8 mouse cellular contexts compared by ENCODE assay signal in genomic region chr3:107278479-107279269, GRCm38 (mm10). TPM values are rescaled to one million over a fixed set of nuclear protein-coding genes. Genes with fewer than 3 reads are reported as not detected.
DNase-seq lines count a peak whose midpoint lies in the region; ATAC-seq and TF ChIP-seq lines count a peak whose summit lies in the region.

Gene Lamtor5, plus strand, starts transcription at chr3:107278858.

- peak within 1 kb of the TSS; percentile 83 for H3K4me3 ChIP-seq in cortical plate, adult 2 months (ENCODE audit: insufficient read depth, low read length)

- peak; percentile 61 for TF ChIP-seq POLR2A in cortical plate, adult 2 months (IDR thresholded peaks at IDR 0.05; ENCODE audit: extremely low read depth, insufficient read depth, low read length)

- peak; percentile 88 for DNase-seq in gastrocnemius, postnatal 10 days
- DNase-seq in induced T-regulatory cell, adult 2 months (ENCODE audit: low read depth) = peak; percentile 93
- DNase-seq in left cerebral cortex, adult 9 months (ENCODE audit: low spot score in 2 of 2) = peak; percentile 77 to 94
- peak; percentile 89 for DNase-seq in right cerebral cortex, postnatal 14 days
- peak; percentile 88 to 90 for DNase-seq in urinary bladder, postnatal 36 days (ENCODE audit: low spot score in 2 of 2)

- no peak for TF ChIP-seq CTCF in cortical plate, adult 2 months (IDR thresholded peaks at IDR 0.05; ENCODE audit: extremely low read depth, insufficient read depth, low read length)

- no peak within 1 kb of the TSS for H3K27ac ChIP-seq in cortical plate, adult 2 months (ENCODE audit: insufficient read depth, low read length)

- no peaks in the 10 kb centered on the region for H3K4me1 ChIP-seq in cortical plate, adult 2 months (ENCODE audit: control insufficient read depth, insufficient read depth, low read length)

- ATAC-seq in activated CD4-positive, CD25-positive, alpha-beta regulatory T cell, adult 4 months = peak; percentile 77
- peak; percentile 90 for ATAC-seq in megakaryocyte progenitor cell, adult 5-6 weeks (replicated peaks; ENCODE audit: poor library complexity)

RNA-seq across cellular contexts. Expression of gene Lamtor5, which starts in this region (rescaled TPM):
- polyA plus RNA-seq in activated CD4-positive, CD25-positive, alpha-beta regulatory T cell, adult 4 months (2017; shearing (Covaris generic)) = 100 to 1,000 TPM; 223 to 224 TPM
- 115 and 123 TPM in 2 replicates for polyA plus RNA-seq in cortical plate, adult 2 months (2012; rRNA removed)
- 10 to 100 TPM; 50.5 to 53.2 TPM for total RNA-seq in gastrocnemius, postnatal 10 days (2021)
- 122 and 131 TPM in 2 replicates for total RNA-seq in megakaryocyte progenitor cell, adult 5-6 weeks (2015)
- total RNA-seq in megakaryocyte progenitor cell, adult 5-6 weeks (2017) = 47.2 and 71.8 TPM in 2 replicates
